Comparison of ENCODE assay signal across 25 mouse cellular contexts in genomic region chr19:55854389-55854788, GRCm38 (mm10).
"Had no signal": no experiment of that assay in that cellular context is flagged by ENCODE, and none has a peak within 500 bp of the region (broad histone marks: within the 10 kb centered on the region; RNA-seq: fewer than 3 reads in every experiment).

No protein-coding gene starts in this region.

- H3K4me3 ChIP-seq: heart, adult 2 months; heart, embryonic 13.5 days; heart, embryonic 15.5 days; hindbrain, embryonic 12.5 days; kidney, embryonic 15.5 days; left cerebral cortex, adult 2 months; limb, embryonic 10.5 days; limb, embryonic 12.5 days; liver, embryonic 13.5 days had no signal

- H3K36me3 ChIP-seq: heart, embryonic 13.5 days; heart, embryonic 15.5 days; hindbrain, embryonic 12.5 days; kidney, embryonic 15.5 days; liver, embryonic 13.5 days had no signal

- ATAC-seq: hindbrain, embryonic 16.5 days had no signal

- H3K9me3 ChIP-seq: heart, embryonic 13.5 days; heart, embryonic 15.5 days; hindbrain, embryonic 12.5 days; kidney, embryonic 15.5 days; limb, embryonic 10.5 days; limb, embryonic 12.5 days; liver, embryonic 13.5 days had no signal

- H3K27me3 ChIP-seq: heart, embryonic 13.5 days; heart, embryonic 15.5 days; hindbrain, embryonic 12.5 days; kidney, embryonic 15.5 days; limb, embryonic 12.5 days had no signal

- DNase-seq: gastrocnemius, postnatal 14 days; gastrocnemius, postnatal 36 days; heart, adult 11 months; heart, adult 2 months; heart, postnatal 14 days; heart, postnatal 36 days; kidney, adult 11 months; kidney, adult 2 months; kidney, adult 9 months; kidney, postnatal 14 days; kidney, postnatal 36 days; liver; liver, embryonic 13.5 days had no signal

- H3K9ac ChIP-seq: heart, embryonic 13.5 days; heart, embryonic 15.5 days; hindbrain, embryonic 12.5 days; hindbrain, embryonic 14.5 days; kidney, embryonic 15.5 days; limb, embryonic 12.5 days; liver, embryonic 13.5 days had no signal

- H3K4me2 ChIP-seq: heart, embryonic 11.5 days; heart, embryonic 13.5 days; heart, embryonic 15.5 days; hindbrain, embryonic 12.5 days; hindbrain, embryonic 14.5 days; kidney, embryonic 15.5 days; limb, embryonic 12.5 days; liver, embryonic 11.5 days; liver, embryonic 13.5 days had no signal

- H3K27ac ChIP-seq: heart, adult 2 months; heart, embryonic 13.5 days; heart, embryonic 15.5 days; hindbrain, embryonic 12.5 days; hindbrain, embryonic 14.5 days; kidney, embryonic 15.5 days; kidney, postnatal 0 days; left cerebral cortex, adult 2 months; limb, embryonic 10.5 days; limb, embryonic 12.5 days; liver, embryonic 13.5 days had no signal
